Mouse (Mus musculus): ENCODE data around the gene Nedd8. TPM values are rescaled to one million over a fixed set of nuclear protein-coding genes. Genes with fewer than 3 reads are reported as not detected.

The Nedd8 gene
- polyA plus RNA-seq, 1 experiment from 2014 or later = 510 TPM

Other genes starting within 250 kb of the Nedd8 start
- 137 and 139 TPM in 2 replicates for gene Dhrs4, start 193.4 kb downstream of the Nedd8 start, polyA plus RNA-seq (2015; fragmentation: Nextera tagmentation; extraction: Ambion mirVana)
- 2.2 and 2.4 TPM in 2 replicates for gene Carmil3, start 181.5 kb downstream of the Nedd8 start, polyA plus RNA-seq (2015; fragmentation: Nextera tagmentation; extraction: Ambion mirVana)
- gene Cpne6, start 161.7 kb downstream of the Nedd8 start, polyA plus RNA-seq (2015; fragmentation: Nextera tagmentation; extraction: Ambion mirVana) = 0.25 and 0.40 TPM in 2 replicates
- gene Nrl, start 147.1 kb downstream of the Nedd8 start, polyA plus RNA-seq (2015; fragmentation: Nextera tagmentation; extraction: Ambion mirVana) = not detected in 2 replicates
- gene Pck2, start 131.9 kb downstream of the Nedd8 start, polyA plus RNA-seq (2015; fragmentation: Nextera tagmentation; extraction: Ambion mirVana) = 48.8 and 50.8 TPM in 2 replicates
- 72.8 and 86.2 TPM in 2 replicates for gene Dcaf11, start 112.1 kb downstream of the Nedd8 start, polyA plus RNA-seq (2015; fragmentation: Nextera tagmentation; extraction: Ambion mirVana)
- 2.2 and 2.4 TPM in 2 replicates for gene A730061H03Rik, start 111.7 kb downstream of the Nedd8 start, polyA plus RNA-seq (2015; fragmentation: Nextera tagmentation; extraction: Ambion mirVana)
- gene Fitm1, start 96.5 kb downstream of the Nedd8 start, polyA plus RNA-seq (2015; fragmentation: Nextera tagmentation; extraction: Ambion mirVana) = 0.49 and 0.72 TPM in 2 replicates
- 197 and 207 TPM in 2 replicates for gene Psme1, start 94.0 kb downstream of the Nedd8 start, polyA plus RNA-seq (2015; fragmentation: Nextera tagmentation; extraction: Ambion mirVana)
- gene Emc9, start 86.8 kb downstream of the Nedd8 start, polyA plus RNA-seq (2015; fragmentation: Nextera tagmentation; extraction: Ambion mirVana) = 9.6 and 11.6 TPM in 2 replicates
- 343 and 366 TPM in 2 replicates for gene Psme2, start 81.0 kb downstream of the Nedd8 start, polyA plus RNA-seq (2015; fragmentation: Nextera tagmentation; extraction: Ambion mirVana)
- gene Rnf31, start 80.4 kb downstream of the Nedd8 start, polyA plus RNA-seq (2015; fragmentation: Nextera tagmentation; extraction: Ambion mirVana) = 15.7 and 16.3 TPM in 2 replicates
- 10.5 and 10.8 TPM in 2 replicates for gene Irf9, start 68.6 kb downstream of the Nedd8 start, polyA plus RNA-seq (2015; fragmentation: Nextera tagmentation; extraction: Ambion mirVana)
- 8.2 and 10.5 TPM in 2 replicates for gene Rec8, start 54.1 kb downstream of the Nedd8 start, polyA plus RNA-seq (2015; fragmentation: Nextera tagmentation; extraction: Ambion mirVana)
- gene Ipo4, start 36.2 kb downstream of the Nedd8 start, polyA plus RNA-seq (2015; fragmentation: Nextera tagmentation; extraction: Ambion mirVana) = 63.8 and 72.8 TPM in 2 replicates
- gene Gm49378, start 34.2 kb downstream of the Nedd8 start, polyA plus RNA-seq (2015; fragmentation: Nextera tagmentation; extraction: Ambion mirVana) = 0.86 and 2.6 TPM in 2 replicates
- gene Tm9sf1, start 28.3 kb downstream of the Nedd8 start, polyA plus RNA-seq (2015; fragmentation: Nextera tagmentation; extraction: Ambion mirVana) = 119 and 124 TPM in 2 replicates
- gene Tssk4, start 21.9 kb downstream of the Nedd8 start, polyA plus RNA-seq (2015; fragmentation: Nextera tagmentation; extraction: Ambion mirVana) = 0.75 and 1.2 TPM in 2 replicates
- 58.4 and 62.1 TPM in 2 replicates for gene Mdp1, start 11.6 kb downstream of the Nedd8 start, polyA plus RNA-seq (2015; fragmentation: Nextera tagmentation; extraction: Ambion mirVana)
- 58.6 and 58.7 TPM in 2 replicates for gene Gmpr2, start 183 bp downstream of the Nedd8 start, polyA plus RNA-seq (2015; fragmentation: Nextera tagmentation; extraction: Ambion mirVana)
- 35.8 and 38.7 TPM in 2 replicates for gene Tinf2, start 9.7 kb upstream of the Nedd8 start, polyA plus RNA-seq (2015; fragmentation: Nextera tagmentation; extraction: Ambion mirVana)
- gene Tgm1, start 41.8 kb upstream of the Nedd8 start, polyA plus RNA-seq (2015; fragmentation: Nextera tagmentation; extraction: Ambion mirVana) = 1.1 and 1.2 TPM in 2 replicates
- gene Rabggta, start 50.1 kb upstream of the Nedd8 start, polyA plus RNA-seq (2015; fragmentation: Nextera tagmentation; extraction: Ambion mirVana) = 34.1 and 34.9 TPM in 2 replicates
- 99.4 and 117 TPM in 2 replicates for gene Dhrs1, start 73.6 kb upstream of the Nedd8 start, polyA plus RNA-seq (2015; fragmentation: Nextera tagmentation; extraction: Ambion mirVana)
- gene Nop9, start 73.6 kb upstream of the Nedd8 start, polyA plus RNA-seq (2015; fragmentation: Nextera tagmentation; extraction: Ambion mirVana) = 35.6 and 36.0 TPM in 2 replicates
- gene Cideb, start 86.3 kb upstream of the Nedd8 start, polyA plus RNA-seq (2015; fragmentation: Nextera tagmentation; extraction: Ambion mirVana) = 52.7 and 63.5 TPM in 2 replicates
- gene Ltb4r2, start 89.3 kb upstream of the Nedd8 start, polyA plus RNA-seq (2015; fragmentation: Nextera tagmentation; extraction: Ambion mirVana) = 0.31 and 0.52 TPM in 2 replicates
- gene Ltb4r1, start 93.8 kb upstream of the Nedd8 start, polyA plus RNA-seq (2015; fragmentation: Nextera tagmentation; extraction: Ambion mirVana) = 0.93 and 1.0 TPM in 2 replicates
- 6.7 and 7.0 TPM in 2 replicates for gene Adcy4, start 112.0 kb upstream of the Nedd8 start, polyA plus RNA-seq (2015; fragmentation: Nextera tagmentation; extraction: Ambion mirVana)
- 45.2 and 45.6 TPM in 2 replicates for gene Ripk3, start 116.7 kb upstream of the Nedd8 start, polyA plus RNA-seq (2015; fragmentation: Nextera tagmentation; extraction: Ambion mirVana)
- gene Nfatc4, start 151.0 kb upstream of the Nedd8 start, polyA plus RNA-seq (2015; fragmentation: Nextera tagmentation; extraction: Ambion mirVana) = 25.7 and 26.3 TPM in 2 replicates
- 14.5 and 18.3 TPM in 2 replicates for gene Nynrin, start 181.9 kb upstream of the Nedd8 start, polyA plus RNA-seq (2015; fragmentation: Nextera tagmentation; extraction: Ambion mirVana)
- 0.18 and 0.29 TPM in 2 replicates for gene Cbln3, start 212.3 kb upstream of the Nedd8 start, polyA plus RNA-seq (2015; fragmentation: Nextera tagmentation; extraction: Ambion mirVana)
- gene Khnyn, start 212.8 kb upstream of the Nedd8 start, polyA plus RNA-seq (2015; fragmentation: Nextera tagmentation; extraction: Ambion mirVana) = 15.1 and 15.4 TPM in 2 replicates
- 73.6 and 80.3 TPM in 2 replicates for gene Sdr39u1, start 228.2 kb upstream of the Nedd8 start, polyA plus RNA-seq (2015; fragmentation: Nextera tagmentation; extraction: Ambion mirVana)